Mouse (Mus musculus): ENCODE results near the gene Nr3c2. TPM values are rescaled to one million over a fixed set of nuclear protein-coding genes. Genes with fewer than 3 reads are reported as not detected.

Gene Nr3c2
- total RNA-seq, 2 experiments from 2014 or later: 29.1 to 35.6 TPM

DNA sequence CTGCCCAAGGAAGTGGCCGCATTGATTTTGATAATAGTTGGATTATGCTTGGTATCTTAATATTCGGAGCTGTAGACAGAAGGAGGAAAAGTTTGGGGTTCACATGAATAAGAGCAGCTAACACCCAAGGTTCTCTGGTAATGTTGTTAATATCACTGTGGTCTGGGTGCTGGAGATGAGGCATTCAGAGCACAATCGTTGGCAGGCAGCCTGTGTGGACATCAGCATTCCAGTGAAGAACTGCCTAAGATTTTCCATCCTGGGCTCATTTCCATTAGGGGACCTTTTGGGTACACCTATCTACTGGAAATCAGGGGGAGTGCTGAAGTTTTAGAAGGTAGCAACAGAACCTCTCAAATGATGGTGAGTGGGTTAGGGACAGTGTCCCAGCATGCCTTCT, 65.8 kb downstream of the Nr3c2 start:
- intact Hi-C loops (cut with DNase I): no loop called here
- DNase-seq (ENCODE audit: low spot score in 2 of 2): no peak

DNA sequence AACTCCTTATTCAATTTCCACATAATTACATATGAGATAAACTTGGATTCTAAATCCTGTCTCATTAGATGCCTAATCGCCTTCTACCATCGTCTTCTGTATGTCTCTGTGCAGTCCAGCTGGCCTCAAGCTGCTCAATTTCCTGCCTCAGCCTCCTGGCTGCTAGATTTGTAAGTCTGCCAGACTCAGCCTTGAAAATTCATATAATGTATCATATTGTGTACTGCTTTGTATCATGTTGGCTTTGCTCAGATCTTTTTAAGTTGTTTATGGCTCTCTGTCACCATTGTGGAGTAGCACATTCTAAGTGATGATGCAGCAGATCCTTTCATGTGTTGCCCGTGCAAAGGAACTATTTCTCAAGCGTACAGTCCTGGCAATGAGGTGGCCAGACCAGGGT, 71.9 kb downstream of the Nr3c2 start:
- intact Hi-C loops (cut with DNase I): no loop called here

DNA sequence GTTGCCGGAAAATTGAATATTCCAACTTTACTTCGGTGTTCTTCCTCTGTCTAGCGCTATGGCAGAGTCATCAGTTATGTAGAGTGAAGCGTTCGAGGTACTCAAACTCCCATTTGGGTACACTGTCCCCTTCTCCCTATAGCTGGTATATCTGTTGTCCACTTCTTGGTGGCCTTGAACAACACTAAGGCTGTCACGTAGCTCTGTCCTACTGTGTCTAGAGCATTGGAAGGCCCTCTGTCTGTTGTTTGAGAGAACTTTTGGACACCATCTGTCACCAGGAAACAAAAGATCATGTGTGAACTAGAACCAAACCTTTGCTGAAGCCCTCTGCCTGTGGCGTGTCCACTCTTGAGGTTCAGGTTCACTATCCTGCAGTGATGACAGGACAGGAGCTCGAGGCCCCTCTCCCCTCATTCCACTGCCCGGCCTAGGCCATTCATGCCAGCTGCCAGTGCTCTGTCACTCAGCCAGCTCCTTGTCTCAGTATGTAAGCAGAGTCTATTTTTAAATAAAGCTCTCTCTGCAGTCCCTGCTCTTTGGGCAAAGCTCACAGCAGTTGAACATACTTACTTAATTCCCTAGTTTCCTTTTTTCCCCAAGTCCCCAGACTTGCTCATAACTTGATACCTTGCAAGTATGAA, 72.6 kb downstream of the Nr3c2 start:
- intact Hi-C loops (cut with DNase I): no loop called here
- no peak for DNase-seq (ENCODE audit: low spot score in 2 of 2)

More for the DNA sequence above, 71.9 kb downstream of the Nr3c2 start:
- no peak for DNase-seq (ENCODE audit: low spot score in 2 of 2)

DNA sequence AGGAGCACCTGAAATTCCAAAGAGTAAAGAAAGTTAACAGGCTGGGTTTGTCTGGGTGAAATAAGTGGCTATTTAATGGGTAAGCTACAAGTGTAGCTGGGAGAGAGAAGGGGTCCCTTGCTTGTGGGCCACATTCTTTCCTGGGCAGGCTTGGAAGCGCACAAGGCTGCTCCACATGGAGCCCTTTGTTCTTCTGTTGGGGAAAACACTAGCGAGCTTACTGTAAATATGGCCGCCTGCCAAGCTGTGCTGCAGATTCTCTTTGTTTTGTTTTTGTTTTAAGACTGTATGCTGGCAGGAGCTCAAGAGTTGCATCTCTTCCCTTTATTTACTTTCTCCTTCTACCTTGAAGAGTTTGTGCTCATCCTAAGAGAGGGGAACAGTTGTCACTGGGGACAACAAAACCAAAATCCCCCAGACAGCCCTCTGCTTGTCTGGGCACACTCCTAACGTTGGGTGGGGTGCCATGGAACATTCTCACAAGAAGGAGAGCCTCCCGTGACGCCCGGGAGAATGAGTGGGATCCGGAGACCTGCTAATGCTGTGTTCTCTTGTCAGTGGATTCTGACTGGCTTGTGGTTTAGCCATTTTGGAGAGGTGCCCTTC, 73.8 kb downstream of the Nr3c2 start:
- no peak for DNase-seq (ENCODE audit: low spot score in 2 of 2)
- intact Hi-C loops (cut with DNase I): no loop called here

DNA sequence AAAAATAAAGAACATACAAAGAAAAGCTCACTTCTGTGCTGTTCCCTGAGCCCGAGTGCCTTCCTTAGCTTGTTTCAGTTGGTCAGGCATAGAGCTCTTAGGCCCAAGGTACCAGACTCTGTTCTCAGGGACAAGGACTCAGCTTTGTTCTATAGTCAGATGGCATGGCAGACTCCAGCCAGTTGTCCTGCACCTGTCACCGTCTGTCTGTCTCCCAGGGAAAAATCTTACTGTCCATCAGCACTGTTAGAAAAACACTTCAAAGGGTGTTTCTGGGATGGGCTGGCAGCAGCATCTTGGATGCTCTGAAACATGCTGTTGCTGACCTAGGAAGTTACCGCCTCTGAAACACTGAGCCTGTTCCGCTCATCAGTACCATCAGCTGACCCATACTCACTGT, 78.7 kb downstream of the Nr3c2 start:
- intact Hi-C loops (cut with DNase I): no loop called here
- DNase-seq (ENCODE audit: low spot score in 2 of 2): no peak

DNA sequence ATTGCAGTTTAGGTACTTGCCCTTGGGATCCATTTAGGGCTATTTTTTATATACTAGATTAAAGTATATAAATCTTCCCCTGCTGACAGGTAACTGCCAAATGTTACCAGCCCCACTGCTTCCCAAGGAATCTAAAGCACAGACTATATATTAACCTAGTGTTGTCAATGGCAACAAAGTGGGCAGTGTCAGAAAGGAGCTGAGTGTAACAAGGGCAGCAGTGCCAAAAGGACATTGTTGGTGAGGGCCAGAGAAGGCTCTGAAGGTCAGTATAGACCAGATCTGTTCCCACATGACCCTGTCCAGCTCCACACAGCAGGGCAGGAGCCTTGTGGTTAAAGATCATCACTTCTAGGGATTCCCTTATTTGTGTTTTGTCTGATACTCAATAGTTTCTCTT, 84.8 kb downstream of the Nr3c2 start:
- DNase-seq (ENCODE audit: low spot score in 2 of 2): no peak
- intact Hi-C loops (cut with DNase I): no loop called here

DNA sequence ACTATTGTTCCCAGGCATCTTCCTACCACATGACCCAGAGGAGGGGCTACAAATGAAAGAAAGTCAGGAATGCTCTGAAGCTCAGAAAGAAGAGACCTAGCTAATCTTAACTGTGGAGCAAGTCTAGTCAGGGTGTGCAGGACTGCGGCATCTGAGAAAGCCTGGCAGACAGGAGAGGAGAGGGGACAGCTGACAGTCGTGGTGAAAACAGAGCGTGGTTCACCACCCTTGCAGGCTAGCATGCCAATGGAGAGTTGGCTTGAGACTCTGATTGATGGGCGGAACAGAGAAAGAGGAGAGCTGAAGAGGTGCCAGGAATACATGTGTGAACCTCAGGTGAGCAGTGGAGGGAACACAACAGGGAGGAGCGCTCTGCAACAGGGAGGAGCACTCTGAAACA, 85.6 kb downstream of the Nr3c2 start:
- intact Hi-C loops (cut with DNase I): no loop called here
- no peak for DNase-seq (ENCODE audit: low spot score in 2 of 2)

DNA sequence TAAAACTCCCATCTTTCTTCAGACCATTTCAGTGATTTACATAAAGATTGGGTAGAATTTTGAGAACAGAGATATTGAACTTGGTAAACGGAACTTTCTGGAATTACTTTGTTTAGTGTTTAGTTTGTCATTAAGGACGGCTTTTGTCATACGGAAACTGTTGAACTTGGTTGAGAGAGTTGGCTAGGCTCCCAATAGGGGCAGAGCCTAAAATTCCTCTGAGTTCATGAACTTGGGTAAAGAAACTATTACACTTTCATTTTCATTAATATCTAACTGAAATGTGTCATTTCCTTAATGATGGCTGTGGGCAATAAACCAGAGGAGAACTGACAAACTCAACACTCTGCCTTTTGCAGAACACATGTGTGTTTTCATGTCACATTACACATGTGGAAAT, 88.6 kb downstream of the Nr3c2 start:
- no peak for DNase-seq (ENCODE audit: low spot score in 2 of 2)
- intact Hi-C loops (cut with DNase I): no loop called here

DNA sequence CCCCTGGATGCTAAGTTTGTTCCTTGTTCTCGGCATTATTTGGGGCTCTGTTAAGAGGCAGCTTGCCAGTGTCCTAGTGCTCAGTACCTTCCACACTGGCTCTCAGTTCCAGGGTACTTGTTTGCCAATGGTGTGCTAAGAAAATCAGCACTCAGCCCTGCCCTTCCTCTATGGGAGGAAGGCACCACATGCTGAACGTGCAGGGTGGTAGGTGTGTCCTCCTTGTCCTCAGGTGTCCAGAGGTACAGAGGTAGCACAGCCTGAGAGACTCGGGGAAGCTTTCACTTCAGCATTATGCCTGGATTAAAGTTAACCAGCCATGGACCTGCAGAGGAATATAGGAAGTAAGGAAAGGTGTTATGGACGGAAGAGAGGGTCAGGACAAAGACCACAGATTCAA, 99.0 kb downstream of the Nr3c2 start:
- no peak for DNase-seq (ENCODE audit: low spot score in 2 of 2)
- intact Hi-C loops (cut with DNase I): no loop called here

DNA sequence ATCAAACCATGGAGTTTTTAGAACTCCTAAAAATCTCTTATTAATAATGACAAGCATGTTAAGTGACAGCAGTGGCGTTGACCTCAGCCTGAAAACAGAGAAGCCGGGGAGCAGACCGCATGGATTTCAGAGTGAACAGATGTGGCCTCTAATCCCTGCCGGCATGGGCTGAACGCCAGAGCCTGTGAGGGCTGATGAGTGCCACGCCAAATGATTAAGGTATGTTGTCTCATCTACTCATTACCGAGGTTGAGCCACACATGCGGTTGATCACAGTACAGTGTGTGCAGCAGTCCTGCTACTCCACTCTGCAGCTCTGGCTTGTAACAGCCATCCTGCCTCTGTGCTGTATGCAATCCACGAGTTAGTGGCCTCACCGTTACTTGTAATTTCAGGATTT, 110.2 kb downstream of the Nr3c2 start:
- intact Hi-C loops (cut with DNase I): no loop called here
- DNase-seq (ENCODE audit: low spot score in 2 of 2): no peak

DNA sequence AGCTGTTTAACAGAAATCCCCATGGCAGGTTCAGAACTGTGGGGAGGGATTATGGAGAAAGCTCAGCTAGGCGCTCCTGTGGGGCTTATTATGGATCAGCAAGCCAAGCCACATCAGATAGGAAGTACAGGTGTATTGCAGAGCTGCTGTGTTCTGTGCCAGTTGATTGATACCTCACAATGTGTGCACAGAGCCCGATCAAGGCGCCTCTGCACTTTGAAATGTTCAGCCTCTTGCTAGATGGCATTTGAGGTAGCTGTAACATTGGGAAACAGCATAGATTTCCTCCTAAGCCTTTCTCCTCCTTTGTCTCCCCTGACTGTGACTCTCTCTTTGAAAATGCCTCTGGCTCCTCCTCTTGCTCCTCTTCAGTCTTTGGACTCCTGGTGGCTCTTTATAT, 112.7 kb downstream of the Nr3c2 start:
- DNase-seq (ENCODE audit: low spot score in 2 of 2): no peak
- intact Hi-C loops (cut with DNase I): no loop called here

DNA sequence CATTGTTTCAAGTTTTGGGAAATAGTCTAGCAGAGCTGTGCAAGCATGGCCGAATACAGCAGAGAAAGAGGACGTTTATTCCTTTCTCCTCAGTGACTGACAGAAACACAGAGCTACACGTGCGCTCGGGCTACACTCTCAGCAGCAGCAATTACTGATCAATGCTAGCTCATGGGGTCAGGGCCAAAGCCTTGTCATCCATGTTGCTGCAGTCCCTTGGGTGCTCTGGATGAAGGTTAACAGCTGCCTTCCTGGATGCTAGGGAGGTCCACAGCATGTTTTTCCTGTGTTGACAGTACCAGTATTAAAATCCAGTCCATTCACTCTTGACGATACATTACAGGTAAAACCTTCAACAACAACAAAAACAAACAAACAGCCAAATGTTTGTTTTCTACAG, 113.4 kb downstream of the Nr3c2 start:
- intact Hi-C loops (cut with DNase I): no loop called here
- DNase-seq (ENCODE audit: low spot score in 2 of 2): no peak

DNA sequence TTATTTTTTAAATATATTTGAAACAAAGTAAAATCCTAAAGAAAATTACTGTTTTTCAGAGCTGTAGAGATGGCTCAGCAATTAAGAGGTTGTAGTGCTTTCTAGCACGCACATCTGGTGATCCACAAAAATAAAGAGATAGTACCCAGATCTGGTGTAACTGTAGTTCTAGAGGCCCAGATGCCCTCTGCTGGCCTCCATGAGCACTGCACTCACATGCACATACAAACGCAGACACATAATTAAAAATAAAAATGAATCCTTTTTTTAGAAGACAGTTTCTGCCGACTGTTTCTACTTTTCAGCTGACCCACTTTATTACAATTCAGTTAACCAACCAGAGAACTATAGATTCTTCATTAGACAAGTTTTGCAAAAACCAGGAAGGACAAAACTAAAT, 117.5 kb downstream of the Nr3c2 start:
- intact Hi-C loops (cut with DNase I): no loop called here
- no peak for DNase-seq (ENCODE audit: low spot score in 2 of 2)

DNA sequence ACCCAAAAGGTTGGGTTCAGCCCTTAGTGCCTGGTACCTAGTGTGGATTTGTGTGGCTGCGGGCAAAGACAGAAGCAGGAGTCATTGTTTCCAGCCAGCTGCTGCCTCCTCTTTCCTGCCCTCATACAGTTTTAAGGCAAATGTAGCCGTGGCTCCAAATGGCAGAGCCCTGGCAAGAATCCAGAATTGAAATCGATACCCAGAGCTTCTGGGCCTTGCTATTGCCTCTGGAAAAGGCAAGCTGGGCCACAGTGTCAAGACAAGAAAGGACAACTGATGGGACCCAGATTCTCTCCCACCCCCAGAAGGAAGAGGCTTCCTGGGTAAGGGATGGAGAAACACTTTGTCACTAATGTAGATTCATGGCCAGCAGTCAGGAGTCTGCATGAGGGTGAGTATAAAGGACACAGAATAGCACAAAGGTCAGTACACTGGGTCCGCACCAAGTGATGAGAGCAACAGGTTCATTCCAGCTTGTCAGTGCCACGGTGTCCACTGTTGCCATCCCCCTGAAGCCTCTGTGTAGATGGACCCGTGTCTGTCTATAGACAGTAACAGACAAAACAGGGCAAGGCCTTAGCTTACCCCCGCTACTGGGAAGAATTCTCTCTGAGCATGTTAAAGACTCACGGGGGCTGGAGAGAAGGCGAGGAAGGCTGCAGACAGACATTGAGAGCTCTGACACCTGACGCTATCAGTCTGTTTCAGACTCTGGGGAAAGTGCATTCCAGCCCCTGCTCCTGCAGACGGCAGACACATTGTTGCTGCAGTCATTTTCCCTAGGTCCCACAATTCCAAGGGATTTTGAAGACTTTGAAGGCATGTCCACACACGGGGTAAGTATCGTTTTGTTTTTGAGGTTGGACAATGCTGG, 124.8 kb downstream of the Nr3c2 start:
- DNase-seq (ENCODE audit: low spot score in 2 of 2): no peak
- intact Hi-C loops (cut with DNase I): no loop called here

DNA sequence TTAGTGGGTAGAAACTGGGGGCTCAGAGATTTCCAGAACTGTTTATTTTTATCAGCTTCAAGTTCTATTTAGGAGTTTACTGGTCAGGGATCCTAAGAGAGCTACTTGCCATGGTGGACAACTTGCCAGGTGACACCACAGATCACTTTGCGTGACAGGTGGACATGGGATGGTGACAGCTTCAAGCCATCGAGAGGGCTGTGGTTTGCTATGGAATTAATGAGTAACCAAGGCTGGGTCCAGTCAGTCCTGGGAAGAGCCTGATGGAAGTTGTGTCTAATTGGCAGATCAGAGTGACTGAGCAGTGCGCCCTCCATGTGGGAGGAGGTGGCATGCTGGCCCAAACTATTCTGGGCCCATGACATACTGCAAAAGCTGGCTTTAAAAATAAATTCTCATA, 132.0 kb downstream of the Nr3c2 start:
- intact Hi-C loops (cut with DNase I): no loop called here
- DNase-seq (ENCODE audit: low spot score in 2 of 2): no peak

DNA sequence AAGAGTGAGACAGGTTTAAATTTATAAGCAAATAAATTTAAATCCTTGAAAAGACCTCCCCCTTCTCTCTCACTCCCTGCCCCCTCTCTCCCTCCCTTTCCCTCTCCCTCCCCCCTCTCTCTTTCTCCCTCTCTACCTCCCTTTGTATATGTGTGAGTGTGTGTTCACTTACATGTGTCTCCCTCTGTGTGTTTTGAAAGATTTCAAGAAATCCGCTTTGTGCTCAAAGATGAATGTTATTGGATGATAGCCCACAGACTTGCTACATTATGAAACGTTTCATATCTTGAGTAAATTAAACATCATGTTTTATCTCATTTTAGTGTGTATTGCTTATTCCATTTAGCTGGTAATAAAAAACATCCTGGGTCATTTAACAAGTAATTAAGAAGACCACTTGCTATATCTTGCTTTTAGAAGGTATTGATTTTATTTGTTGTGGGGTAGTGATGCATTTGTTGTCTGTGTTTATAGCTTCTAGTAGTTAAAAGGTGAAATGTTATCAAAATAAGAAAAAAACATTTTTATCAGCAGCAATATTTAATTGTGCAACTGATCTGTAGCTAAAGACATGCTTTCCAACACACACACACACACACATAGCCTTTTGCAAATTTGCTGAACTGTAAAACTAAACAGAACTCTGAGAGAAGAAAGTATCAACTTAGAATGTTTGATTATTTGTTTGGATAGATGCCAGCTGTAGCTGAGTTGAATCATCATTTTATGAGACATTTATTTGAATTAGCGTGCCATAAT, 134.6 kb downstream of the Nr3c2 start:
- intact Hi-C loops (cut with DNase I): no loop called here
- DNase-seq (ENCODE audit: low spot score in 2 of 2): no peak

DNA sequence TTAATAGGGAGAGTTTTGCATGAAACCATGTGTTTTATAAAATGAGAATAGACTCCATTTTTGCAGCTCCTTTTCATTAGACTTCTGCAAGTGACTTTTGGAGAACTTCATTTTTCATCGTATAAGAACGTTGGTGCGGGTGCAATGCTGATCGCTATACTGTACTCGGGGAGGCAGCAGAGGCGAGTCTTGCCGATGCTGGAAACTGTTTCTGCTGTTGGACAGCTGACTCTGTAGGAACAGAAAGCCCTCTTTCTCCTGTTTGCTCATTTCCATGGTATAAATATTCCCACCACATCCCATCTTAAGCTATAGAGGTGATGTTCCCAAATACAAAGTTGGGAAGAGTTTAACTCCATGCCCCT, 135.2 kb downstream of the Nr3c2 start:
- intact Hi-C loops (cut with DNase I): no loop called here

DNA sequence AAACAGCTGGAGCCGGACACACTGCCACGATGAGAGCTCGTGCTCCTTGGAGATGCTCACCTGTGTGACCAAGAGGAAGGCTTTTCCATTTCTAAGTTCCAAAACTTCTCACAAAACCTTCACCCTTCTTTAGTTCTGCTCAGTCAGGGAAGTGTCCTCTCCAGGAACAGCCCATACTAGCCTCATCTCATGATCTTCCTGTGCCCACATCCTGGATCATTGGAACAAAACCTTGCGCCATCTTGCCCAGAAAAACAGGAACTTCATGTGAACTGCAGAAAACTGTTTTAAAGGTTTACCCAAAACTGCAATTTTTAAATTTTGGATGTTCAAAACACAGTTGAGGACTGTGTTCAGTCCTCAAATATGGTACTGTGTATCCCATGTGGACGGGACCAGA, 142.0 kb downstream of the Nr3c2 start:
- no peak for DNase-seq (ENCODE audit: low spot score in 2 of 2)
- intact Hi-C loops (cut with DNase I): no loop called here

More for the DNA sequence above, 135.2 kb downstream of the Nr3c2 start:
- no peak for DNase-seq (ENCODE audit: low spot score in 2 of 2)

DNA sequence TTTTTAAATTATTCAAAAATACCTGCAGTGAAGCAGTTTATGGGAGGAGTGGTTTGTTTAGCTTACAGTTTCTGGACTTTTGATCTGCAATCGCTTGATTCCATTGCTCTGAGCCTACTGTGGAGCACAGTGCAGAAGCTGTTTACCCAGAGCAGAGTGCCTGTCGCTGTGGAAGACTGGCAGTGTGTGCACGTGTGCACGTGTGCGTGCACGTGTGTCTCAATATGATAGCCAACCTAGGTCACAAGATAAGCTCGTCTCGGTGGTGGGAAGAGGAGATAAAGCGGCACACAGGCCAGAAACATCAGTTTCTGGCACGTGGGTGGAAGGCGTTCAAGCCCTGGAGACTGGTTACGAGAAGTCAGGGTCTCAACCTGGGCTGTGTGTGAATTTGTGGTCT, 145.6 kb downstream of the Nr3c2 start:
- no peak for DNase-seq (ENCODE audit: low spot score in 2 of 2)
- intact Hi-C loops (cut with DNase I): no loop called here

DNA sequence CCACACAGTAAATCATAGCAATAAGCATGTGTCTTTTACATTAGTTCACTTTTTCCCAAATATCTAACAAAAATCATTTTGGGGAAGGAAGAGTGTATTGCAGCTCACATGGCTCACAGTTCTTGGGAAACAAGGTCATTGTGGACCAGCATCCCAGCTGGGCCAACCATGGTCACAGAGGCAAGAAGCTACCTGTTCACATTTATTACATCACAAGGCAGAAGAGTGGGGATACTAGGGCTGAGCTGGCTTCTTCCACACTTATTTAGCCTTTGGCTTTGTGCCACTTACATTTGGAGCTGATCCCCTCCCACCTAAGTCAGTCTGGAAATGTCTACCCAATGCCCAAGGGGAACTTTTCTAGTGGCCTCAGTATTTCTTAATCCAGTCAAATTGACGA, 146.5 kb downstream of the Nr3c2 start:
- DNase-seq (ENCODE audit: low spot score in 2 of 2): no peak
- intact Hi-C loops (cut with DNase I): no loop called here
